Mouse (Mus musculus): ENCODE measurements around the gene Esrrg. TPM values are rescaled to one million over a fixed set of nuclear protein-coding genes. Genes with fewer than 3 reads are reported as not detected.

The Esrrg gene
- polyA plus RNA-seq, 1 experiment from 2014 or later, result 1.8 TPM

DNA sequence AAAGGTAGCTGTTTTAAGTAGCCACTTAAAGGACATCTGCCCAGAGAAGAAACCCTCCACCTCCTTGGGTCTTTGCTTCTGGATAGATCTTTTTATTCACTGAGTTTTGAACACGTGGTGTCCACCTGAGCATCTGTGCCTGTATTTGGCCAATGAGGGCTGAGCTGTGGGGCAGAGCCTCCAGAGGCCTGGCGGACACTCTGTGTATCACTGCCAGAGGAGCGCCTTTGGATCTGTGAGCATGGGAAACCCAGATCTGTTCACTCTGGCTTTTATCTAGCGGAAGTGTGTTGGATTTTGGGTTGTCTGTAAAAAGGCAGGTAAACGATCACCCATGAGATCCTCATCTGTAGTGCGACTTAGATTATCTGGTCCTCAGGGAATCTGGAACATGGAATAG lies 196.4 kb downstream of the Esrrg start:
- Histone ChIP-seq H3K4me2 (no peak overlapping the region), H3K4me1 (ENCODE audit: insufficient read depth) (no peaks in the 10 kb centered on the region), H3K27me3 (ENCODE audit: insufficient read depth, low read length) (no peaks in the 10 kb centered on the region), H3K36me3 (ENCODE audit: insufficient read depth) (no peaks in the 10 kb centered on the region), H3K9ac (no peak overlapping the region), H3K27ac (ENCODE audit: low read depth) (no peak overlapping the region), H3K4me3 (ENCODE audit: low read depth, low read length) (no peak overlapping the region), H3K9me3 (ENCODE audit: low read depth, low read length) (no peaks in the 10 kb centered on the region)
- DNase-seq (no peak), ATAC-seq (ENCODE audit: insufficient read depth) (no peak)
- TF ChIP-seq CTCF (IDR thresholded peaks at IDR 0.05; ENCODE audit: low read depth), result no peak
- 76% methylated on average over 6 of the region's 6 CpGs for WGBS

DNA sequence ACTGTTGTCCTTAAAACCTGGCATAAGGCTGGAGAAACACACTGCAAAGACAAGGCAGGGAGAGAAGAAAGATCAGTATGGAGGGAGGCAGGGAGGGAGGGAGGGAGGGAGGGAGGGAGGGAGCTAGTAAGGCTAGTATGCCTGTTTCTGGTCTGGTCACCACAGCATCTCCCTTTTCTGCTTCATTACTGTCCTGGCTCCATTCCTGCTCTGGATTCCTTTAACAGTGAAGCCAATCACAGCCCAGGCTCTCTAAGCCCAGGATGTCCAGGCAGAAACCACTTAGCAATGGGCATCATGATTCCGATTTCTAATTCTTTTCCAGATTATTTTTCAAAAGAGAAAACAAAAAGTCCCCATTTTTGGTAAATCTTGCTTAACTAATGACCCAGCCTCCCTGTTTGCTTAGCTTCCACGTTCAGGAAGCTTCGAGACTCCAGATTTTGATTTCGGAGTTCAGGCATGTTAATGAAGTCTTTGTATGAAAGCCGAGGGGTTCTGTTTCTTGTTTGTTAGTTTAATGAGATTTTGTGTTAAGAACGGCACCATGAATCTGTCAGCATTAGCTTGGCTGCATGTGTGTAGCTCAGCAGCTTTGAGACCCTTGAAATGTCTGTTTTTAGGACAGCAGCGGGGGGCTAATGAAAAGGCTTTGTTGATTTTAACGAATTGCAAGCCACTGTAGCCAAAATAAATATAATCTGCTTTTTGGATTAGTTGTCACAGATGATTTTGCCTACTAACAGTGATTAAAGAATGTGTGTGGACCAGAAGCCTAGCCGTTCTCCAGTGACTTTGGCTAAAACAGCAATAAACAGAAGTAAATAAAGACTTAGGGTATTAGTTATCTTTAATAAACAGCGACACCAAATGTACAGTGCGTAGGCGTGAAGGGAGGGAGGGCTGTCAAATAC lies 199.1 kb downstream of the Esrrg start:
- no peak for ATAC-seq (ENCODE audit: insufficient read depth)
- Histone ChIP-seq H3K4me1 (ENCODE audit: insufficient read depth) (no peaks in the 10 kb centered on the region), H3K27ac (ENCODE audit: low read depth) (no peak overlapping the region), H3K4me2 (no peak overlapping the region), H3K36me3 (ENCODE audit: insufficient read depth) (no peaks in the 10 kb centered on the region), H3K9ac (no peak overlapping the region), H3K9me3 (ENCODE audit: low read depth, low read length) (no peaks in the 10 kb centered on the region), H3K4me3 (ENCODE audit: low read depth, low read length) (no peak overlapping the region), H3K27me3 (ENCODE audit: insufficient read depth, low read length) (no peaks in the 10 kb centered on the region)
- WGBS, result 52% methylated on average over 12 of the region's 12 CpGs
- no peak for DNase-seq
- no peak for TF ChIP-seq CTCF (IDR thresholded peaks at IDR 0.05; ENCODE audit: low read depth)

DNA sequence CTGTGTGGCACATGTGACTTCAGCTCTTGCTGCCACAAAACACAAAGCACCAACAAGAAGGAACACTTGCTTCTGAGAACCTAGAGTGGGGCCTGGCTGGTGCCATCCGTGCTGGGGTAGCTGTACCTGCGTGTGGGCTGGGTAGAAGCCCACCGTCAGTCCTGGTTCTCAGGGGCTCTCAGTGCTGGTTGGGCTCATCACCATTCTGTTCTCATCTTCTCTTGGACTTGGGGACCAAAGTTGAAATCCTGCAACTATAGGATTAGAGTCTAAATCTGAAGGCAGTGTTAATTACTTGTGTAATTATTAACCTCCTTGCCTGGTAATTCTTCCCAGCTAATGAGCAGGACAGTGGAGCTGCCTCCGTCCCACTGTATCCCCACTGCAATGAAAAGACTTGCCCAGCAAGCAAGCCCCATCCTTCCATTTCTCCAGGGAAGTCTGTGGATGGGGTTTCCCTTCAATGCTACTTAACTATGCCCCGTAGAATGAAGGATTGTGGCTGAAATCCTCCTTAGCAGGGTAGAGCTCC lies 199.9 kb downstream of the Esrrg start:
- Histone ChIP-seq H3K4me2 (no peak overlapping the region), H3K4me3 (ENCODE audit: low read depth, low read length) (no peak overlapping the region), H3K27ac (ENCODE audit: low read depth) (no peak overlapping the region), H3K9ac (no peak overlapping the region), H3K27me3 (ENCODE audit: insufficient read depth, low read length) (no peaks in the 10 kb centered on the region), H3K9me3 (ENCODE audit: low read depth, low read length) (no peaks in the 10 kb centered on the region), H3K36me3 (ENCODE audit: insufficient read depth) (no peaks in the 10 kb centered on the region), H3K4me1 (ENCODE audit: insufficient read depth) (no peaks in the 10 kb centered on the region)
- 78% methylated on average over 5 of the region's 5 CpGs for WGBS
- ATAC-seq (ENCODE audit: insufficient read depth) (no peak), DNase-seq (no peak)
- TF ChIP-seq CTCF (IDR thresholded peaks at IDR 0.05; ENCODE audit: low read depth), result no peak

DNA sequence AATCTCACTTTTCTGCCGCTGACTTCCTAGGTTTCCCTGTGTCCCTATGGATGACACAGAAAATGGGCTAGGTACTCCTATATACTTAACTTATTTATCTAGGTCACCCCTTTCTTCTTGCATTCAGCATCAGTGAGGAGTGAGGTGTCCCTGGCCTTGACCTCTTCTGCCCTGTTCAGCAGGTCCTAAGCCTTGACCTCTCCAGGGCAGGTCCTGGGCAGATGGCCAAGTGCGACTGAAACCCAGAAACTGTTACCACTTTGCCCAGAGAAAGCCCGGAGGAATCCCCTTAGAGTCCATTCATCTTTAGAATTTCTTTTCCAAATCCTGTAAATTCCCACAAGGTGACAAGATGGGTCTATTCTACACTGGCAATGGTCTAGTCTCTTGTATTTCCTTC lies 201.0 kb downstream of the Esrrg start:
- Histone ChIP-seq H3K4me1 (ENCODE audit: insufficient read depth) (no peaks in the 10 kb centered on the region), H3K9ac (no peak overlapping the region), H3K4me2 (no peak overlapping the region), H3K9me3 (ENCODE audit: low read depth, low read length) (no peaks in the 10 kb centered on the region), H3K4me3 (ENCODE audit: low read depth, low read length) (no peak overlapping the region), H3K27me3 (ENCODE audit: insufficient read depth, low read length) (no peaks in the 10 kb centered on the region), H3K27ac (ENCODE audit: low read depth) (no peak overlapping the region), H3K36me3 (ENCODE audit: insufficient read depth) (no peaks in the 10 kb centered on the region)
- no peak for DNase-seq
- TF ChIP-seq CTCF (IDR thresholded peaks at IDR 0.05; ENCODE audit: low read depth), result no peak
- 81% methylated on average over 3 of the region's 3 CpGs for WGBS
- no peak for ATAC-seq (ENCODE audit: insufficient read depth)

DNA sequence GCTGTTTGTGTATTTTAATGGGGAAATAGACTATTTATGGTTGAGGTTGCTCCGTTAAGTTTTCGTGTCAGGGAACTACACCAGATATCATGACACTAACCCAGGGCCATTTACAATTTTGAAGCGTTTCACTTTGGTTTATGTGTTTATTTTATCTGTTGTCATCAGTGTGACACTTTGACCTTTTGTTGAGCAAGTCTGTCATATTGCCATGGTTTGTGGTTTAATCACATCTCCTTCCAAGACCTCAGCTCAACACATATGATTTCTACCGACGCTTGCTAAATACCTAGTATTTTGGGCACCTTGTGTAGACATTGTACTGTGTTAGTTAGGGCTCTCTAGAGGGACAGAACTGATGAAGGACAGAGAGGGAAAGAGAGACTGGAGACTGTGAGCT lies 210.8 kb downstream of the Esrrg start:
- WGBS, result 76% methylated on average over 5 of the region's 5 CpGs
- H3K4me2 ChIP-seq, result no peak overlapping the region
- DNase-seq (no peak), ATAC-seq (ENCODE audit: insufficient read depth) (no peak)
- H3K36me3 ChIP-seq (ENCODE audit: insufficient read depth), result no peaks in the 10 kb centered on the region
- TF ChIP-seq CTCF (IDR thresholded peaks at IDR 0.05; ENCODE audit: low read depth), result no peak
- no peaks in the 10 kb centered on the region for H3K9me3 ChIP-seq (ENCODE audit: low read depth, low read length)
- no peak overlapping the region for H3K4me3 ChIP-seq (ENCODE audit: low read depth, low read length)
- no peak overlapping the region for H3K9ac ChIP-seq
- no peaks in the 10 kb centered on the region for H3K4me1 ChIP-seq (ENCODE audit: insufficient read depth)
- H3K27me3 ChIP-seq (ENCODE audit: insufficient read depth, low read length), result no peaks in the 10 kb centered on the region
- no peak overlapping the region for H3K27ac ChIP-seq (ENCODE audit: low read depth)

DNA sequence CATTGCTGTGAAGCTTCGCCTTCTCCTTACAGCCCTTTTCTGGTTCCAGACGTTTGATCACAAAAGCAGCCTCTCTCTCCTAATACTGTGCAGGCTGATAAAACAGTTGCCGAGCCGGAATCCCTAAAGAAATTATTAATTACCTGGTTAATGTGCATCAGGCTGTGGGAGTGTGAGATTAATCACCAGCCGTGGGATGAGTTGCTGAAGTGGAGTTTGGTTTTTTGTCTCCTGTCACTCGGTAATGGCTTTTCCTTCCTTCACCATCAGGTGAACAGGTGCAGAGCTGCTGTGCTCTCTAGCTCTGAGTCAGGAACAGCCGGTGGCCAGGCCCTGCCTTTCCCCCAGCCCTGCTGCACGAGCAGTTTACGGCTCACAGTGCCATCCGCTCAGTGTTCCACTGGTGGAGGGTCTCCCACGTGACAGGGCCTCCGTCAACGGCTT lies 212.8 kb downstream of the Esrrg start:
- no peak overlapping the region for H3K4me2 ChIP-seq
- 51% methylated on average over 13 of the region's 13 CpGs for WGBS
- H3K27me3 ChIP-seq (ENCODE audit: insufficient read depth, low read length), result no peaks in the 10 kb centered on the region
- H3K36me3 ChIP-seq (ENCODE audit: insufficient read depth), result no peaks in the 10 kb centered on the region
- no peaks in the 10 kb centered on the region for H3K9me3 ChIP-seq (ENCODE audit: low read depth, low read length)
- H3K27ac ChIP-seq (ENCODE audit: low read depth), result no peak overlapping the region
- no peak overlapping the region for H3K9ac ChIP-seq
- DNase-seq (no peak), ATAC-seq (ENCODE audit: insufficient read depth) (no peak)
- H3K4me3 ChIP-seq (ENCODE audit: low read depth, low read length), result no peak overlapping the region
- peaks cover 8% of the 10 kb centered on the region; the same call in 1 of the 2 replicates for H3K4me1 ChIP-seq (ENCODE audit: insufficient read depth)
- no peak for TF ChIP-seq CTCF (IDR thresholded peaks at IDR 0.05; ENCODE audit: low read depth)

DNA sequence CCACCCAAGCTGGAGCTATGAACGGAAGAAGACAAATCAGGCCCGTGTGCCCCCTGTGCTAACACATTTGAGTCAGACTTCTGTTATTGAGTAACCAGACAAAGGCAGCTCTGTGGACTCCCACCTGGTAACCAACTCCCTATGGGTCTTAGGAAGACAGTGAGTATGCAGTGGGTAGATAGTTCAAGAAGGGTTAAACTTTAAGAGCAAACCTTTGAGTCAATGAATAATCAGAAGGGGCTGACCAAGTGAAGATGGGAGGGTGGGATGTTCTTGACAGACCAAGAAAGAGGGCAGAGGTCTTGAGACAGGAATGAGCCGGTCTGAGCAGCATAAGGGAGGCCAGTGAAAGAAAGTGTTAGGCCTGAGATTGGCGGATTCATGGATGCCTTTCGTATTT lies 214.8 kb downstream of the Esrrg start:
- no peak for ATAC-seq (ENCODE audit: insufficient read depth)
- Histone ChIP-seq H3K27me3 (ENCODE audit: insufficient read depth, low read length) (no peaks in the 10 kb centered on the region), H3K4me1 (ENCODE audit: insufficient read depth) (peaks cover 10% of the 10 kb centered on the region; the same call in 1 of the 2 replicates), H3K4me2 (no peak overlapping the region), H3K9ac (no peak overlapping the region), H3K9me3 (ENCODE audit: low read depth, low read length) (no peaks in the 10 kb centered on the region), H3K27ac (ENCODE audit: low read depth) (no peak overlapping the region), H3K4me3 (ENCODE audit: low read depth, low read length) (no peak overlapping the region), H3K36me3 (ENCODE audit: insufficient read depth) (no peaks in the 10 kb centered on the region)
- WGBS, result 59% methylated on average over 5 of the region's 5 CpGs
- no peak for DNase-seq
- TF ChIP-seq CTCF (IDR thresholded peaks at IDR 0.05; ENCODE audit: low read depth), result no peak
